Mouse (Mus musculus): ENCODE results near the gene Fam83g.
A peak's percentile ranks its signal among the peaks of the same experiment; 100 is the strongest.

Fam83g gene

DNA sequence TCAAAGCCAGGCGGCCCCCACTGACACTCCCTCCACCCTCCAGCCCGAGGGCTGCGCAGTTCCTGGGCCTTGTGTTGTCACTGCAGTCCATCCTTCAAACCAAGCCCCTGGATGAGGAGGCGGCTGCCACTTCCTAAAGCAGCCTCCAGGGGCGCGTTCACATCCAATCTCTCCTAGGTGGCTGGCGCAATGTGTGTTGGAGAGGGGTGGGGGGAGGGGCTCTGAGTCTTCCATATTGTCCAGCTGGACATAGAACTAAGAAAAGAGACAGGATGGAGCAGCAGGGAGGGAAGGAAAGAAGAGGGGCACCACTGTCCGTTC lies 9.1 kb upstream of the Fam83g start:
- DNase-seq: no peak

DNA sequence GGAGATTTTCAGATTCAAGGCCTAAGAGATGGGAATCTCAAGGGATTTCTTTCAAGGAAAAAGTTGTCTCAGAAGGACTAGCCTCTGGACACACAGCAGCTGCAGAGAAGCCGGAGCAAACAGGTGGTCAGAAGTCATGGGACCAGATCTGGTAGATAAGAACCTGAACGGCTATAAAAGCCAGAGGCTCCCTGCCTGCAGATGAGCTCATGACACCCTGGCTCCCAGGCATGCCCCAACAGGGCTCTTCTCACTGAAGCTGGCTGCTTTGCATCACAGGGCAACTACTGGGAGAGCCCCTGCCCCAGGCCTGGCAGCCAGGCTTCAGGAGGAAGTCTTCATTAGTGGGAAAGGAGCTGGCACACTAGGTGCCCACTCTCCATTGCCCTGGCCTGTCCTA lies 8.6 kb upstream of the Fam83g start:
- no peak for DNase-seq

DNA sequence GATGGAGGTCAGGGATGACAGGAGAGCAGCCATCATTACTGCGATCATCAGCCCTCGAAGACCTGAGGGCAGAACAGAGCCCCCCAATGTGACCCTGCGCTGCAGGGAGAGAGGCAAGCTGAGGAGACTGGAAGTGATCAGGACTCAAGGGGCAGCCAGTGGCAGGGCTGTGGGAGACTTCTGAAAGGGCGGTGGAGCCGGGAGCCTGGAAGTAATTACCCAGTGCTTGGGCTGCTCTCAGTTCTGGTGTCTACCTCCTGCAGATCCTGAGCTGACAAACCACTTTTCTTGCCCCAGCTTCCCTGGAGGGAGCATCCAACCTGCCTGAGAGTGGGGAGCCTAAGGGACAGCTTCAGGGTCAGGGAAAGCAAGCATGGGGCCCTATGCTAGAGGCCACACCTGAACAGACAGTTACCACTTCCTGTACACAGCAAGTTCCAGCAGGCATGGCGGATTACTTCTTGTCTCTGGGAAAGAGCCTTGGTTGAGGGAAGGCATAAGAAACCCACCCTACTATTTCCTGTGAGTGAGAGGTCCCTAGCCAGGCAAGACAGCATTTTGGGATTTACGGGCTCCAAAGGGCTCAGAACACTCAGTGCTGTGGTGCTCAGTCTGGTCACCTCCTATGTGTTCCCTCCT lies 7.6 kb upstream of the Fam83g start:
- no peak for DNase-seq

DNA sequence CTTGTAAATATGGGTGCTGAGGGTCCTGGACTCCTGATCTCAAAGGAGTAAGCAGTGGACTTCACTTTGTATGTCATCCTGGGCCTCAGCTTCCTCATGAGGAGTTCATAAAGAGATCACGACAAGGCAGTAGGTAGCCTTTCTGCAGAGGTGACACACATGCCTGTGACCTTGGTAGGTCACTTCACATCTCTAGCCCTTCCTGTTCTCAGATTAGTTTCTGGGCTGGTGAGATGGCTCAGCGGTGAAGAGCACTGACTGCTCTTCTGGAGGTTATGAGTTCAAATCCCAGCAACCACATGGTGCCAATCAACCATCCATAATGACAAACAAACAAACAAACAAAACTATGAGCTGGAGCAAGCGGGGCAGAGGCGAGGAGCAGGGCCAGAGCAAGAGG lies 6.2 kb upstream of the Fam83g start:
- no peak for DNase-seq

DNA sequence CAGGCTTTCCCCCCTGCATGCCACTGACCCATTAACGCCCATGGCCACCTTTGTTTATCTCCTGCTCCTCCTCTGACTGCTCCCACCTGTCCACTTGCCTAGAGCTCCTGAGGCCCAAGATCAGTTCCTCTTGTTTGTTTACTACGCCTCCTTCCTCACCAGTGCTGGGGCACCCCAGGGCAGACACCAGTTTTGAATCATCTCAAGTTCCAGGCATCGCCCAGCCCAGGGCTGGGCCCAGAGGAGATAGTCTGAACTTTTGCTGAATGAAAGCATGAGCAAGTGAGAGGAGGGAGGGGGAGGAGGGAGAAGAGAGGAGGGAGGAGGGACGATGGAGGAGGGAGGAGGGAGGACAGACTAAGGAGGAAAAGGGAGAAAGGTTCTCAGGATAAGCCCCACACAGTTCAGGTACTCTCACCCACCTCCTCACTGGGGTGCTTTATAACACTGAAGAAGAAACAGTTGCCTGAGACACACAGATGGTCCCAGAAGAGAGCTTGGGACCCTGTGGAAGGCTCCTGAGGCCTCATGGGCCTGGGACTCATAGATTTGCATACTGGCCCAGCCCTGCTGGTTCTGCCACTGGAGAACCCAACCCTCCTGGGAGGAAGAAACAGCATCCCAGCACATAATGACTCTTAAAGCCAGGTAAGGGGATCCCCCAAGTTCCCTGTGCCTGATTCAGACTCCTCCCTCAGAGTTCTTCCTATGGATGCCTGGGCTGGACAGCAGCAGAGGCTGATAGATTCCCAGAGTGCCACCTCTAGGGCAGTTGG lies 4.6 kb upstream of the Fam83g start:
- no peak for DNase-seq

DNA sequence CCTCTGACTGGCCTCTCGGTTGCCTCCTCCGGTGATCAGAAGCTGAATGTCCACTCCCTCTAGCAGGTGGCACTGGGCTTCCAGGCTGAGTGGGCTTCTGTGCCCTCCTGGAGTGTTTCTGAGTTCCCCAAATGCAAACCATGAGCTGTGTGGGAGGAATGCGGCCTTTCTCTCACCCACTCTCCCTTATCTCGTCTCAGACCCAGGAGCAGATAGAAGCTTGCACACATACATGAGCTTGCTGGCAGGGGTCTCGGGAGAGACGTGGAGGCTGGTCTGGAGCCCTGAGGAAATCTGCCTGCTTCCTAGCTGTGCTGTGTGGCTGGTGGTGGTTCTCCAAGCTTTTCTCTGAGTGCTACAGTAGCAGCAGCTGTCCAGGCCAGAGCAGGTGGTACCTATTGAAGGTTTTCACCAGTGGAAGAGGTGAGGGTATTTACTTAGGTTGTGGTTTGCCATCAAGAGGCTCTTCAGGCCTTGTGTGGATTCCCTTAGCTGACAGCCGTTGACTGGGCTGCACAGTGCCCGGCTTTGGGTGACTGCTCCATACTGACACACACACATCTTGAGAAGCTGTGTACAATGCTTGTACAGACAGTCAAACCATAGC lies 1.3 kb downstream of the Fam83g start:
- DNase-seq: no peak

DNA sequence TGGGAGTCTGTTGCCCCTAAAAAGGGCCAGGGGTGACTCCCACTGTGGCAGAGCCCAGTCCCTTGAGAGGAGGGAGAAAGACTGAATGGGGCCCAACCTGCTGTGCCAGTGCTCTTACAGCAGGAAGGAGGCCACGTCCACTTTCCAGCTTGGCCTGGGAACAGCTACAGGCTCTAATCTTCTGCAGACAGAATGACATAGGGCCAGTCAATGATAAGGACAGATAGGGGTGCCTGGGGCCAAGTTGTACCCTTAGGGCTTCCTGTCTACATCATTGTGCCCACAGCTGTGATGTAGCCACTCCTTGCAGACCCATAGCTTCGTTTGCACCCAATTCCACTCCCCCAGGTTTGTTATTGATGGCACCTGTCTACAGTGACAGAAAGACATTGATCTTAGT lies 2.2 kb downstream of the Fam83g start:
- no peak for DNase-seq

DNA sequence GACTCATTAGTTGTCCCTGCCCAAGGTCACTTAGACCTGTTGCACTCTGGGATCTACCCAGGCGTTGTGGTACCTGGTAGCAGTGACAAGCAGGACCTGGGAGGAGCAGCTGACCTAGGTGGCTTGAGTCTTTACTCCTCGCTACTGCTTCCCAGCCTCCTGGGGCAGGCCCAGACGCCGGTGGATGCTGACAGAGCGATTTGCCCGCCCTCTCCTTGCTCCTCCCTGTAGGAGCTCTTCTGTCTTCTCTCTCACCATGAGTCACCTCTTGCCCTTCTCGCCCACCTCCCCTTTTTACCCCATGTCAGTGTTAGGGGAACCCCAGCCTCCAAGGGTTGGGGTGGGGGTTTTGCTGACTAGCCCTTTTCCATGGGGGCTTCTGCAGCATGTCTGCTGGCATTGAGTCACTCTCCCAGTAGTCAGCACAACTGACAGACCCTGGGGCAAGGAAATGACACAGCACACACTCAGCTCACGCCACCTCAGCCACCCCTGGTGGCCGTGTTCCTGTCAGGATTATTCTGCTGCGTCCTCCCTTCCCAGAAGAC lies 3.1 kb downstream of the Fam83g start:
- DNase-seq: peak in 1 of 2 experiments; percentile 56

DNA sequence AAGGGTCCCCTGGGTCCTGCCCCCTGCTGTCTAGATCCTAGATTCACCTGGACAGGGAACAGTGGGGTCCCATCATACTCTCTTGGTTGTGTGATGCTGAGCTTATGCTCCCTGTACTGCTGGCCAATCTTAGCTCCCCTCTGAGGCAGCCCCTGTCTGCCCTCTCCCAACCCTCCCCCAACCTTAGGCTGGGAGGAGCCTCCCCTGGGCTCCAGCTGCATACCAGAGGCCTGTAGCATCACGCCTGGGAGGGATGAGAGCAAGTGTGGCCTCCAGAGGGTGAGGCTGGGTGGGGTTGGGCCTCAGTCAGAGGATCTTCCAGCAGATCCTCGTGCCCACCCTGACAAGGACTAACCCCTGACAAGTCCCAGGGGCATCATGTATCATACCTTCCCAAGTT lies 3.7 kb downstream of the Fam83g start:
- no peak for DNase-seq

DNA sequence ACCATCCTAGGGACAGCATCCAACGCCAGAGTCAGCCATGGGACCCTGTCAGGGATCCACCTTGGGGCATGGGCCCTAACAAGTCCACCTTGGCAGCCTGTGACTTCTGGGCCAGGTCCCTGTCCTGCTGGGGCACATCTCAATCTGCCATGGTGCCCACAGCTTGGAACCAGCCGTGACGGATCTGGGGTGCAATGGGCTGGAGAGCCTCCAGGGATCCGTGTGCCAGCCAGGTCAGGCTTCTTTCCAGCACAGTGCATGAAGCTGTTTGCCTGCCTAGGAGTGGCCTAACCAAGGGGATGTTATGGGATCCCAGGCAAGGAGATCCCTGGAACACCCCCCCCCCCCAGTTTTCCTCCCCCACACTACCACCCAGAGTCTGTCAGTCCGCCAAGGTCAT lies 9.1 kb downstream of the Fam83g start:
- DNase-seq: no peak

DNA sequence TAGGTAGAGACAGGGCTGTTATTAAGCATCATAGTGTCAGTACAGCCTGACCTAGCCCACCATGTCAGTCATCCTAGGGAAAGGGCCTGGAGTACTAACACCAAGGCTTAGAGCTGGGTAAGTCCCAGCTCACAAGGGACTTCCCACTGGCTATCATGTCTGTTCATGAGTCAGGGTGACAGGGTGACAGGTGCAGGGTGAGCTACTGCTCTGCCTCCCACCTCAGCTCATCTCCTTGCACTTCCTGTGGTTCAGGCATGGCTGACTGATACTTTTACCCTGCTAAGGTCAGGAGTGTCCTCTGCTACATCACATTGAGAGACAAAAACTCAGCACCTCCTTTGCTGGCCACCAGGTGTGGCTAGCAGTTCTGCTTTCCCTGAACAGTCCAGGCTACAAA lies 15.0 kb downstream of the Fam83g start:
- no peak for DNase-seq

DNA sequence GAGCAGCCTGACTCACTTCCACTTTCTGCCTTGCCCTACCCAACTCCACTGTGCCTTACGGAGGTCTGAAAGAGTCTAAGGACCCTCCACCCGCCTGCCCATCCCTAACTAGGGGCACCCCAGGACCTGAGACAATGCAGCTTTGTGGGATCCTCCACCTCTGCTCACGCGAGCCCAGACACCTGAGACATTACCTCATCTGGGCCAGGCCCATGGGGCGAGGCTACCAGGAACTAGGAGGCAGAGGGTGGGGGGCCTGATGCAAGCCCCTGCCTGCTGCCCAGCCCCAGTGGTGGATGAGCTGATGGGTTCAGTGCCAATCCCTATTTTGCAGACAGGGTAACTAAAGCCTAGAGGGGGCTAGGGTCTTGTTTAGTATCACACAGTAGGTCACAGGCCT lies 15.6 kb downstream of the Fam83g start:
- DNase-seq: no peak

DNA sequence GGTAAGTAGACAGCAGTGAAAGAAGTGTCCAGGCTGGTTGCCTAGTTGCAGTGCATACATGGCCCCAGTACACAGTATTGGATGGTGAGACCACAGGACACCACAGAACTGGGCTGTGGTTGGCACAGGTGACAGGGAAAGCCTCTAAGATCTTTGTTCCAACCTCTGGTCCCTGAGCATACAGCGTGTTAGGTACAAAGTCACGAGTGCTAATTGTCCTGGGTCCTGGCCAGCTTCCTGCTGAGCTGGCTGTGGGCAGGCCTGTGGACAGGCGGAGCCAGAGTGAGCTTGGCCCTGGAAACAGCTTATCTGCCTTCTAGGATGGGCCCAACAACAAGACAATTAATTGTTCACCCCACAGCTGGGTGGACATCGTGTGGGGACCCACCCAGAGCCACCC lies 16.0 kb downstream of the Fam83g start:
- peak; percentile 91 for DNase-seq

DNA sequence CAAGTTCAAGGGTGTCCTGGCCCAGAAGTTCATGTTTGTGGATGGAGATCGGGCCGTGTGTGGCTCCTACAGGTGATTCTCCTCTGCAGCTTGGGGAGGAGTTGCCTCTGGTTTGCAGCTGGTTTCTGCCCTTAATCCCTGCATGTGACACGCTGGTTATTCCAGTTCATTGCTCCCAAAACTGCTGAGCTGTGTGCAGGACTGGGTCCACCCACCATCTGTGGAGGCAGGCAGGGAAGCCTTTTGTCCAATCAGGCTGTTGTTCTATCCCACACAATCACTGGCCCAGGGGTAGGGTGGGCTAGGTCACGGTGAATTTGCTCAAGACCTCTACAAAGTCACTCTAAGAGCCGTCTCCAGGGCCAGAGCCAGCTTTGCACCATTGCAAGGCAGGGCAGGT lies 17.8 kb downstream of the Fam83g start:
- DNase-seq: peak; percentile 74 to 84

DNA sequence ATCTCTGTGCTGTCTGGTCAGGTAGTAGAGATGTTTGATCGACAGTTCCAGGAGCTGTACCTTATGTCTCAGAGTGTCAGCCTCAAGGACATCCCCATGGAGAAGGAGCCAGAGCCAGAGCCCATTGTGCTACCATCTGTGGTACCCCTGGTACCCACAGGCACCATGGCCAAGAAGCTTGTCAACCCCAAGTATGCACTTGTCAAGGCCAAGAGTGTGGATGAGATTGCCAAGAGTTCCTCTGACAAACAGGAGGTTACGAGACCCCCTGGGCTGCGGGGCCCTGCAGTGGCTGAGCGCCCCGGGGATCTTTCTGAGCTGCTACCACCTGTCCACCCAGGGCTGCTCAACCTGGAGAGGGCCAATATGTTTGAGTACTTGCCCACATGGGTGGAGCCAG lies 18.6 kb downstream of the Fam83g start:
- DNase-seq: no peak

DNA sequence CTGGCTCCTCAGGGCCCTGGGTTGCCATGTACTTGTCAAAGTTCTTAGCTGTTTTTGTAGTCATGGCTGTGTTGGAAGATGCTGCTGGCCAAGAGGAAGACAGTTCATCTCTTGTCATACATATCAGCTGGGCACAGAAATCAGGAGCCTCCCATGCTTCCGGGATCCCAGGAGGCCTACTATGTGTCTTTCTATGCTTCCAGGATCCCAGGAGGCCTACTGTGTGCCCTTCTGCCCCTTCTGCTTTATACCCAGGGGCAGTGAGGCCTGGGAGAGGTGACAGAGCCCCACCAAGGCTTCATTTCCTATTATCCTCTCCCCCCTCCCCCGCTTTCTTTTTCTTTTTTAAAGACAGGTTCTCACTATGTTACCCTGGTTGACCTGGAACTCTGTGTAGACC lies 21.7 kb downstream of the Fam83g start:
- DNase-seq: no peak

DNA sequence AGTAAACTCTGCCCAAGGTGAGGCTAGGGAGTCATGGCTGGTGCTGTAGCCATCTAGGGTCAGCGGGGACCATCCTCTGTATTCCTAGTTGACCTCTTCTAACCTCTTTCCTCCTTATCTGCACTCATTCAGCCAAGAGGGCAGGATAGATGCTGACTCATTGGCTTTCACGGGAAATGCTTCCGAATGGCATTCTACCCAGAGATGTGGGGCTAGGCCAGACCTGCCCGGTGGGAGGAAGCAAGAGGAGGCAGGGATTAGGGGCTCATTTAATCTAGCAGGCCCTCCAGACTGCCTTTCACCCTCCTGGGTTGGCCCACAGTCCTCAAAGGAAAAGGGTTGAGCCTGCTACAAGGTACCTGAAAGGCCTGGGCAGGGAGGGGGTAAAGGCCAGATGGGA lies 22.3 kb downstream of the Fam83g start:
- DNase-seq: no peak

DNA sequence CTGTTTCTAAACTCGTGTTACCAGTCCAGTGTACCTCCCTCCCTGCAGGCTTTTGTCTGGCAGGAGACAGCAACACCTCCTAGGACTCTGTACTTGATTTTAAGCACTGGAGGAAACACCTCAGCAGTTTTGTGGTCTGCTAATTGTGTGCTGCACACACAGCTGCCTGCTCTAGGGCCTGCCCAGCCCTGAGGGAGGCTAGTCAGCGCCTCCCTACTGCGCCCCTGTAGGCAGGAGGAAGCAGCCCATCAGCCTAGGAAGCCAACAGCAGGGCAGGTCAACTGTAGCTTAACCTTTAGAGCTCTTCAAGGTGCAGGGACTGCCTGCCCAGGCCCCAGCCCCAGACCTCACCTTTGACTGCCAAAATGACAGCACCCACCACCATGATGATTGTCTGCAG lies 25.0 kb downstream of the Fam83g start:
- peak in 1 of 2 experiments; percentile 43 for DNase-seq

DNA sequence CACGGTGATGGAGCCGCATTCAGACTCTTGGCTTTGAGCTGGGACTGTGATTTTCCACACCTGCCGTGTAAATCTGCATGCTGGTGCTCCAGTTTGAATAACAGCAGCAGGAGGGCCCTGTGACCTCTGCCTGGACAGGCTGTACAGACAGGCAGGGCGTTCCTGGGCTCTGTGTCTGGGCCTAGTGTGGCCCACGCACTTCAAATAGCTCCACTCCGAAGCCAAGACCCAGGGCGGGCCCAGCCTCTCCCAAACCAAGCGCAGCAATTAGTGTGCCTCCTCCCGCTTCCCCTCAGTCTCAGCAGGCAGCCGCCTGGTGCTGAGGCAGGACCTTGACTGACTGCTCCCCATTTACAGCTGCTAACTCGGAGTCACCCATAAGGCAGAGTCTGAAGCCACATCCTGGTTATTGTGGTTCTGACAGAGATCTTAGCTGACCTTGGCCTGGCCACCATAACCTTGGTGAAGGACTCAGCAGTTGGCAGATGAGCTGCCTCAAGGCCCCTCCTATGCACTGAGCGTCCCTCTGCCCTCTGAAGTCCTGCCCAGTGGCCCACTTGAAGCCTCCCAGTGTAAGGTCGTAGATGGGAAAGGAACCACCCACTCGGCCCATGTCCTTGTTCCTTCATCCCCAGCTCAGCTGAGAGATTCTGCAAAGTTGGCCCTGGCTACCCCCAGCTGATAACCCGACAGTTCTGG lies 29.4 kb downstream of the Fam83g start:
- no peak for DNase-seq

DNA sequence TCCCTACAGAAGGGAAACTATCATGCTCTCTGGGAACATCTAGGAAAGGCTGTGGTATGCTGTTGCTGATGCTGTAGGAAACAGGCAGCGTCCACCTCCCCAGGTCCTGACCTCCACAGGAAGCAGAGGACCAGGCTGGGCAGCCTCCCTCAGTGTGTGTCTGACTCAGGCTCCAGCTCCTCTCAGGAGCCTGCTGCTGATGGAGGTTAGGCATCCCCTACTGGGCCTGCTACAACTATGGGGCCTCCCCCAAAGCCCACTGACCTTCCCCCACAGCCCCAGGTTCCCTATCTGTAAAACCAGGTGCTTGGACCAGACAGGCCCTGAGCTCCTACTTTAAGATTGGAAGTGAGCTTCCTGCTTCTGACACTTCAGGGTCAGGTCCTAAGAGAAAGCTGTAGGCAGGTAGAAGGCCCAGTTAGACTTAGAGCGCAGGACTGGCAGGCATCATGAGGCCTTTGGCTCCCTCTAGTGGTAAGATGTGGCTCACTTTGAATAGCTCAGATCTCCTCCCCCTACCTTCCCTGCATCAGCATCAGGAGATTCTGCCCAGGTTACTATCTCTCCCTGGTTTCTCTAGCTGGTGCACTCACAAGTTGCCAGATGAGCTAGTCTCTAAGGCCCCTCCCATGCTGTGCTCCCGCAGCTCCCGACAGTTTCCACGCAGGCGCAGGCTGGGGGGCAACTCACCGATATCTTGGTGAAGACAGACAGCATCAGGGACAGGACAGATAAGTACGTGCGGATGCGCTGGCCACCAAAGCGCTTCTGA lies 30.6 kb downstream of the Fam83g start:
- peak; percentile 81 to 82 for DNase-seq

DNA sequence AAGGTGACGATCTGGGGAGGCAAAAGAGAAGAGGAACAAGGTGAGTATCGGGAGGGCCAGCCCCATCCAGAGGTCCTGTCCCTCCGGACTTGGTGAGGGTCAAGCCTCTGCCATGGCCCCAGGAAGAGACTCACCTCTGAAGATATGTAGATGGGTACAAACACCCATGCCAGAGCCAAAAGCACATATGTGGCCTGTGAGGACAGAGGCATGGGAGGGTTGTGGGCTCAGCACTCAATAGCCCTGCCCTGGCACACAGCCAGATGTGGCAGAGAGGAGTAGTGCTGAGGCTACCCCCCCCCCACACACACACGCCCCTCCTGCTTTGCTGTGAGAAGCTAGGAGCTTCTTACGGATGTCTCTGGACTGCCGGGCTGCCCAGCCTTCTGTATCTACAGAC lies 31.2 kb downstream of the Fam83g start:
- no peak for DNase-seq

DNA sequence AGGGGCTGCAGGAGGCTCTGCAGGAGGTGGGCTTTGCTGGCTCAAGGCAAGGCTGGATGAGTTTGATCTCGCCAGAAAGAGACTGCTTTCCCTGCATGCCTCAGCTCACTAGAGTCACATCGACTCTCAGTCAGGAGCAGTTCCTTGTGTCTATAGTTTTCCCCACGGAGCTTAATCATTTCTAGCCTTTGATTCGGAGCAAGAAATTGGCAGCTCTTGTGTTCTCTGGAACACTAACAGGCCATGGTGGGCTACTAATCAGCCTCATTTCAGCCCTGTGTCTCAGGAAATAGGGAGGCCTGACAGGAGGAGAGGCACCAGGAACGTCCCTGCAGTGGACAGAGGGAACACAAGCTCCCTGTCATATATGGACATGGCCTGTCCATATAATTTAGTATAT lies 34.1 kb downstream of the Fam83g start:
- no peak for DNase-seq

DNA sequence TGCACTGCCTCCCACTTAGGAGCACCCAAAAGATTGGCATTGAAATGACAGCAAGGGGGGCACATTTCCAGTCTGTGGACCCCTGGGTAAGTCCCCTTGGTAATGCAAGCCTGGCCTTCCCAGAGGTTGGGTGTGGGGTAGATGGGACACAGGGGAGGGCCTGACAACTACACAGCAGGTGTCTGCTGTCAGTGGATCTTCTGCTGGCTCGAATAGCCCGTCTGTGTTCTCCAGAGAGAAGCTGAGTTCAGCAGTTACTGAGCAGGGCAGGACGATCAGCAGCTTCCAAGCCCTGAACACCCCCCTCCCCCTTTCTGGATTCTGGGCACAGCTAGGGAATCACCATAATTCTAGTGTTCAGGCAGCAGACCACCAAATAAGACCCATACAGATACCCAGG lies 35.5 kb downstream of the Fam83g start:
- peak in 1 of 2 experiments; percentile 47 for DNase-seq

All from kidney, postnatal 36 days (tissue).